Mouse (Mus musculus) ES-Bruce4 (cell line): ENCODE data around the gene Rora.

Experiments
- CTCF ChIP-seq: IDR thresholded peaks from one replicate; pipeline ENCODE4 v1.8.1; 2011; ENCODE audit warnings: low read depth, low read length
- POLR2A ChIP-seq: IDR thresholded peaks from one replicate; pipeline ENCODE4 v1.8.1; 2011; ENCODE audit warnings: low read length; ENCODE audit not compliant: insufficient read depth

DNA sequence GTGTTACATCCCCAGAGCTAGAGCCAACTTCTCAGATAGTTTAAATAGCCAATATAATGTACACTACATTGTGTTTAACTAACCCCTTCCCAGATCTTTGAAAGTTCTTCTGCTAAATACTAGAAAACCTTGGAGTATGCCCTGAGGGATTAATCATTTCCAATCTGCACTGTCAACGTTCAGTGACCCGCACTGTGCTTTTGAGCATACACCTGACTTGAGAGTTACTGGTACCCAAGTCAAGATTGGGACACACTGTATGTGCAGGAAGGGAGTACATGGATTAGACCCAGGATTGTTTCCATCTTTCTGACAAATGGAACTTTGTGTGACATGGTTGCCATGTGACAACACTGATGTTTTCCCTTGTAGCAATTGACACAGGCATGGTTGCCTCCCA, 33.5 kb upstream of the Rora start:
- TF ChIP-seq POLR2A (no peak), CTCF (no peak)
